26 mouse cellular contexts compared by ENCODE assay signal in genomic region chr13:43909933-43910332, GRCm38 (mm10).
DNase-seq lines count a peak whose midpoint lies in the region; ATAC-seq and TF ChIP-seq lines count a peak whose summit lies in the region.
"Had no signal": no experiment of that assay in that cellular context is flagged by ENCODE, and none has a peak within 500 bp of the region (broad histone marks: within the 10 kb centered on the region; RNA-seq: fewer than 3 reads in every experiment).

No protein-coding gene starts in this region.

- H3K4me1 ChIP-seq in kidney, postnatal 0 days (replicated peaks; ENCODE audit: insufficient read depth, low read length), result peaks cover 14% of the 10 kb centered on the region; the same call in 1 of the 2 replicates
- no peaks in the 10 kb centered on the region; the same call in 1 of the 2 replicates for H3K4me1 ChIP-seq in midbrain, embryonic 16.5 days (ENCODE audit: control insufficient read depth, insufficient read depth, low read length)
- H3K4me1 ChIP-seq in midbrain, embryonic 13.5 days (replicated peaks), result peaks cover 19% of the 10 kb centered on the region; the same call in 1 of the 2 replicates

- no peak for TF ChIP-seq CTCF in kidney, postnatal 0 days (IDR thresholded peaks at IDR 0.05; ENCODE audit: low read depth)

- no peaks in the 10 kb centered on the region for H3K36me3 ChIP-seq in kidney, postnatal 0 days (ENCODE audit: insufficient read depth, low read length)
- no peaks in the 10 kb centered on the region for H3K36me3 ChIP-seq in midbrain, embryonic 16.5 days (ENCODE audit: control insufficient read depth, insufficient read depth, low read length)
- no peaks in the 10 kb centered on the region for H3K36me3 ChIP-seq in midbrain, embryonic 13.5 days
- H3K36me3 ChIP-seq: embryonic facial prominence, embryonic 13.5 days; forebrain, embryonic 10.5 days; forebrain, embryonic 15.5 days; heart, embryonic 10.5 days; heart, embryonic 15.5 days; hindbrain, embryonic 12.5 days; limb, embryonic 15.5 days; liver, embryonic 13.5 days had no signal

- H3K9ac ChIP-seq in kidney, postnatal 0 days (ENCODE audit: low read depth, low read length), result no peak overlapping the region
- peak overlapping the region; percentile 6; the same call in 1 of the 2 replicates for H3K9ac ChIP-seq in midbrain, embryonic 16.5 days (ENCODE audit: low read depth, low read length)
- no peak overlapping the region for H3K9ac ChIP-seq in midbrain, embryonic 13.5 days (replicated peaks)
- H3K9ac ChIP-seq: embryonic facial prominence, embryonic 13.5 days; forebrain, embryonic 15.5 days; heart, embryonic 15.5 days; hindbrain, embryonic 12.5 days; limb, embryonic 15.5 days; liver, embryonic 13.5 days had no signal

- 46% methylated on average over 7 of the region's 7 CpGs for WGBS in kidney, postnatal 0 days
- WGBS in midbrain, embryonic 16.5 days, result 41% methylated on average over 7 of the region's 7 CpGs
- WGBS in midbrain, embryonic 13.5 days, result 41% methylated on average over 7 of the region's 7 CpGs

- no peak overlapping the region for H3K4me2 ChIP-seq in kidney, postnatal 0 days (ENCODE audit: low read length)
- H3K4me2 ChIP-seq in midbrain, embryonic 16.5 days (ENCODE audit: low read length), result no peak overlapping the region
- H3K4me2 ChIP-seq in midbrain, embryonic 13.5 days (replicated peaks), result no peak overlapping the region
- H3K4me2 ChIP-seq: embryonic facial prominence, embryonic 13.5 days; forebrain, embryonic 15.5 days; heart, embryonic 15.5 days; hindbrain, embryonic 12.5 days; limb, embryonic 15.5 days; liver, embryonic 13.5 days had no signal

- DNase-seq in kidney, postnatal 0 days (ENCODE audit: low spot score), result peak; percentile 10
- no peak for DNase-seq in kidney, adult 11 months
- peak; percentile 59 for DNase-seq in embryo, embryonic 11 days
- DNase-seq in yolk sac, embryonic 10.5 days (ENCODE audit: low spot score), result peak; percentile 22
- no peak for DNase-seq in layer of hippocampus, adult 18-20 months (ENCODE audit: low spot score in 2 of 2)
- DNase-seq: adrenal gland, postnatal 25 days; cerebellum, adult 11-12 months; cerebellum, adult 9-11 months; layer of hippocampus, postnatal 36 days; left cerebral cortex, postnatal 4 days; liver, embryonic 13.5 days; lung, adult 2 months; lung, postnatal 10 days; right cerebral cortex, postnatal 25 days; thymus, postnatal 25 days had no signal

- ATAC-seq in kidney, postnatal 0 days (replicated peaks; ENCODE audit: low FRiP score, low read depth), result no peak
- no peak for ATAC-seq in midbrain, embryonic 16.5 days
- ATAC-seq in midbrain, embryonic 13.5 days, result no peak
- ATAC-seq: CD4-positive, CD25-positive, alpha-beta regulatory T cell, adult 4 months; forebrain, embryonic 15.5 days; intestine, postnatal 0 days had no signal

- no peak overlapping the region for H3K27ac ChIP-seq in kidney, postnatal 0 days
- no peak overlapping the region for H3K27ac ChIP-seq in midbrain, embryonic 16.5 days (ENCODE audit: low read length)
- H3K27ac ChIP-seq in midbrain, embryonic 13.5 days, result no peak overlapping the region
- H3K27ac ChIP-seq: embryonic facial prominence, embryonic 13.5 days; forebrain, embryonic 10.5 days; forebrain, embryonic 15.5 days; heart, embryonic 15.5 days; hindbrain, embryonic 12.5 days; limb, embryonic 15.5 days; liver, embryonic 13.5 days had no signal

- H3K4me3 ChIP-seq in kidney, postnatal 0 days (replicated peaks; ENCODE audit: low read depth, low read length), result no peak overlapping the region
- no peak overlapping the region for H3K4me3 ChIP-seq in midbrain, embryonic 16.5 days (ENCODE audit: low read depth, low read length)
- H3K4me3 ChIP-seq in midbrain, embryonic 13.5 days (replicated peaks), result no peak overlapping the region
- H3K4me3 ChIP-seq: embryonic facial prominence, embryonic 13.5 days; forebrain, embryonic 10.5 days; forebrain, embryonic 15.5 days; heart, embryonic 10.5 days; heart, embryonic 15.5 days; hindbrain, embryonic 12.5 days; limb, embryonic 15.5 days; liver, embryonic 13.5 days had no signal

- no peaks in the 10 kb centered on the region for H3K27me3 ChIP-seq in kidney, postnatal 0 days (ENCODE audit: insufficient read depth, low read length)
- H3K27me3 ChIP-seq in midbrain, embryonic 16.5 days (ENCODE audit: control insufficient read depth, insufficient read depth, low read depth, low read length), result no peaks in the 10 kb centered on the region; the same call in 1 of the 2 replicates
- 0 out of 2 replicates have a peak, but pooled peaks cover 10% of the 10 kb centered on the region for H3K27me3 ChIP-seq in midbrain, embryonic 13.5 days
- H3K27me3 ChIP-seq: embryonic facial prominence, embryonic 13.5 days; forebrain, embryonic 15.5 days; heart, embryonic 15.5 days; hindbrain, embryonic 12.5 days; limb, embryonic 15.5 days had no signal

- H3K9me3 ChIP-seq in kidney, postnatal 0 days (replicated peaks; ENCODE audit: low read length), result no peaks in the 10 kb centered on the region
- no peaks in the 10 kb centered on the region for H3K9me3 ChIP-seq in midbrain, embryonic 16.5 days (replicated peaks; ENCODE audit: control insufficient read depth, low read length, poor library complexity, severe bottlenecking)
- 0 out of 2 replicates have a peak, but pooled peaks cover 4% of the 10 kb centered on the region for H3K9me3 ChIP-seq in midbrain, embryonic 13.5 days
- H3K9me3 ChIP-seq: embryonic facial prominence, embryonic 13.5 days; forebrain, embryonic 10.5 days; forebrain, embryonic 15.5 days; heart, embryonic 10.5 days; heart, embryonic 15.5 days; hindbrain, embryonic 12.5 days; limb, embryonic 15.5 days; liver, embryonic 13.5 days had no signal

Comparison
In these comparisons a context has a peak if more than half of its experiments do, and no peak if none do; other contexts are left out.
1. DNase-seq: peak in kidney, postnatal 0 days (single experiment), embryo, embryonic 11 days (single experiment) and yolk sac, embryonic 10.5 days (single experiment); none in kidney, adult 11 months (single experiment) and layer of hippocampus, adult 18-20 months (0 of 2).